Mouse (Mus musculus): ENCODE data around the gene Arl13a. TPM values are rescaled to one million over a fixed set of nuclear protein-coding genes. Genes with fewer than 3 reads are reported as not detected.
"Not testable (repeated sequence)": the region's sequence is repeated elsewhere in the genome, so short reads cannot be mapped to it uniquely, and the experiment has no call there.

Arl13a gene
- polyA plus RNA-seq (2012; fragmentation: generic; extraction: Trizol) = not detected
- long read RNA-seq, experiment 1 = 0 reads
- long read RNA-seq, experiment 2 = 0 reads

- H3K79me2 ChIP-seq (ENCODE audit: control insufficient read depth, insufficient read depth); H3K27me3 ChIP-seq (ENCODE audit: control insufficient read depth, insufficient read depth, insufficient read length); H3ac ChIP-seq (ENCODE audit: control insufficient read depth, insufficient read length, low read depth); H3K79me3 ChIP-seq (ENCODE audit: low read depth); H3K4me3 ChIP-seq (ENCODE audit: insufficient read depth, poor library complexity, severe bottlenecking); H3K36me3 ChIP-seq (ENCODE audit: control insufficient read depth, insufficient read depth): not testable (repeated sequence)
Observed at GRCm38 (mm10) chrX:134187201-134187600, at the start of gene Arl13a. Gene Arl13a, plus strand, starts transcription at chrX:134187501.

- no peak overlapping the region for H3K4me3 ChIP-seq (ENCODE audit: insufficient read depth, poor library complexity, severe bottlenecking)
- no peaks in the 10 kb centered on the region for H3K36me3 ChIP-seq (ENCODE audit: control insufficient read depth, insufficient read depth)
- no peak overlapping the region for H3ac ChIP-seq (ENCODE audit: control insufficient read depth, insufficient read length, low read depth)
- no peaks in the 10 kb centered on the region for H3K79me3 ChIP-seq (ENCODE audit: low read depth)
- no peaks in the 10 kb centered on the region for H3K79me2 ChIP-seq (ENCODE audit: control insufficient read depth, insufficient read depth)
- H3K27me3 ChIP-seq (ENCODE audit: control insufficient read depth, insufficient read depth, insufficient read length) = no peaks in the 10 kb centered on the region
- no peak for TF ChIP-seq CEBPB (IDR thresholded peaks at IDR 0.05; ENCODE audit: low read depth)
- no peak for TF ChIP-seq MYOD1 (IDR thresholded peaks at IDR 0.05; ENCODE audit: control insufficient read depth, insufficient read length, low read depth)
- no peak for TF ChIP-seq MYOG (IDR thresholded peaks at IDR 0.05; ENCODE audit: control insufficient read depth, extremely low read depth, insufficient read length)
- no peak for TF ChIP-seq FOSL1 (IDR thresholded peaks at IDR 0.05; ENCODE audit: insufficient read depth, low read length, poor library complexity, severe bottlenecking)
- TF ChIP-seq MAX (IDR thresholded peaks at IDR 0.05) = no peak
- no peak for TF ChIP-seq CTCF (IDR thresholded peaks at IDR 0.05; ENCODE audit: control insufficient read depth, insufficient read depth, insufficient read length)
- TF ChIP-seq USF1 (IDR thresholded peaks at IDR 0.05; ENCODE audit: low read depth) = no peak
Observed at GRCm38 (mm10) chrX:134140024-134140423, 47.3 kb upstream of the Arl13a start.

- TF ChIP-seq USF1 (IDR thresholded peaks at IDR 0.05; ENCODE audit: low read depth) (no peak), CEBPB (IDR thresholded peaks at IDR 0.05; ENCODE audit: low read depth) (no peak), MYOD1 (IDR thresholded peaks at IDR 0.05; ENCODE audit: control insufficient read depth, insufficient read length, low read depth) (no peak), FOSL1 (IDR thresholded peaks at IDR 0.05; ENCODE audit: insufficient read depth, low read length, poor library complexity, severe bottlenecking) (no peak), MYOG (IDR thresholded peaks at IDR 0.05; ENCODE audit: control insufficient read depth, extremely low read depth, insufficient read length) (no peak), MAX (IDR thresholded peaks at IDR 0.05) (no peak), CTCF (IDR thresholded peaks at IDR 0.05; ENCODE audit: control insufficient read depth, insufficient read depth, insufficient read length) (no peak)
- Histone ChIP-seq H3K79me3 (ENCODE audit: low read depth) (no peaks in the 10 kb centered on the region), H3K4me3 (ENCODE audit: insufficient read depth, poor library complexity, severe bottlenecking) (no peak overlapping the region), H3K27me3 (ENCODE audit: control insufficient read depth, insufficient read depth, insufficient read length) (no peaks in the 10 kb centered on the region), H3K79me2 (ENCODE audit: control insufficient read depth, insufficient read depth) (no peaks in the 10 kb centered on the region), H3ac (ENCODE audit: control insufficient read depth, insufficient read length, low read depth) (no peak overlapping the region), H3K36me3 (ENCODE audit: control insufficient read depth, insufficient read depth) (no peaks in the 10 kb centered on the region)
Observed at GRCm38 (mm10) chrX:134141551-134141950, 45.8 kb upstream of the Arl13a start.

- H3K36me3 ChIP-seq (ENCODE audit: control insufficient read depth, insufficient read depth) = no peaks in the 10 kb centered on the region
- no peak overlapping the region for H3K4me3 ChIP-seq (ENCODE audit: insufficient read depth, poor library complexity, severe bottlenecking)
- H3ac ChIP-seq (ENCODE audit: control insufficient read depth, insufficient read length, low read depth) = no peak overlapping the region
- no peaks in the 10 kb centered on the region for H3K79me3 ChIP-seq (ENCODE audit: low read depth)
- no peaks in the 10 kb centered on the region for H3K79me2 ChIP-seq (ENCODE audit: control insufficient read depth, insufficient read depth)
- no peak for TF ChIP-seq MYOD1 (IDR thresholded peaks at IDR 0.05; ENCODE audit: control insufficient read depth, insufficient read length, low read depth)
- no peak for TF ChIP-seq CTCF (IDR thresholded peaks at IDR 0.05; ENCODE audit: control insufficient read depth, insufficient read depth, insufficient read length)
- no peak for TF ChIP-seq USF1 (IDR thresholded peaks at IDR 0.05; ENCODE audit: low read depth)
- no peak for TF ChIP-seq FOSL1 (IDR thresholded peaks at IDR 0.05; ENCODE audit: insufficient read depth, low read length, poor library complexity, severe bottlenecking)
- no peak for TF ChIP-seq MYOG (IDR thresholded peaks at IDR 0.05; ENCODE audit: control insufficient read depth, extremely low read depth, insufficient read length)
- TF ChIP-seq MAX (IDR thresholded peaks at IDR 0.05) = no peak
- no peak for TF ChIP-seq CEBPB (IDR thresholded peaks at IDR 0.05; ENCODE audit: low read depth)
- H3K27me3 ChIP-seq (ENCODE audit: control insufficient read depth, insufficient read depth, insufficient read length) = no peaks in the 10 kb centered on the region
Observed at GRCm38 (mm10) chrX:134141986-134142385, 45.3 kb upstream of the Arl13a start.

GRCm38 (mm10) chrX:134158151-134158550 lies 29.1 kb upstream of the Arl13a start:
- H3K4me3 ChIP-seq (ENCODE audit: insufficient read depth, poor library complexity, severe bottlenecking) = no peak overlapping the region
- no peaks in the 10 kb centered on the region for H3K27me3 ChIP-seq (ENCODE audit: control insufficient read depth, insufficient read depth, insufficient read length)
- H3K79me3 ChIP-seq (ENCODE audit: low read depth) = no peaks in the 10 kb centered on the region
- no peak overlapping the region for H3ac ChIP-seq (ENCODE audit: control insufficient read depth, insufficient read length, low read depth)
- no peaks in the 10 kb centered on the region for H3K79me2 ChIP-seq (ENCODE audit: control insufficient read depth, insufficient read depth)
- TF ChIP-seq FOSL1 (IDR thresholded peaks at IDR 0.05; ENCODE audit: insufficient read depth, low read length, poor library complexity, severe bottlenecking) (no peak), USF1 (IDR thresholded peaks at IDR 0.05; ENCODE audit: low read depth) (no peak), MYOD1 (IDR thresholded peaks at IDR 0.05; ENCODE audit: control insufficient read depth, insufficient read length, low read depth) (no peak), MAX (IDR thresholded peaks at IDR 0.05) (no peak), MYOG (IDR thresholded peaks at IDR 0.05; ENCODE audit: control insufficient read depth, extremely low read depth, insufficient read length) (no peak), CTCF (IDR thresholded peaks at IDR 0.05; ENCODE audit: control insufficient read depth, insufficient read depth, insufficient read length) (no peak), CEBPB (IDR thresholded peaks at IDR 0.05; ENCODE audit: low read depth) (no peak)
- no peaks in the 10 kb centered on the region for H3K36me3 ChIP-seq (ENCODE audit: control insufficient read depth, insufficient read depth)

GRCm38 (mm10) chrX:134160442-134160841 lies 26.9 kb upstream of the Arl13a start:
- Histone ChIP-seq H3K79me3 (ENCODE audit: low read depth) (no peaks in the 10 kb centered on the region), H3K4me3 (ENCODE audit: insufficient read depth, poor library complexity, severe bottlenecking) (no peak overlapping the region), H3K36me3 (ENCODE audit: control insufficient read depth, insufficient read depth) (no peaks in the 10 kb centered on the region), H3K27me3 (ENCODE audit: control insufficient read depth, insufficient read depth, insufficient read length) (no peaks in the 10 kb centered on the region), H3K79me2 (ENCODE audit: control insufficient read depth, insufficient read depth) (no peaks in the 10 kb centered on the region), H3ac (ENCODE audit: control insufficient read depth, insufficient read length, low read depth) (no peak overlapping the region)
- TF ChIP-seq USF1 (IDR thresholded peaks at IDR 0.05; ENCODE audit: low read depth) (no peak), CEBPB (IDR thresholded peaks at IDR 0.05; ENCODE audit: low read depth) (peak; percentile 51), MYOD1 (IDR thresholded peaks at IDR 0.05; ENCODE audit: control insufficient read depth, insufficient read length, low read depth) (no peak), MAX (IDR thresholded peaks at IDR 0.05) (no peak)

Data from C2C12 (cell line).